9 mouse cellular contexts compared by ENCODE assay signal in genomic region chr13:53309148-53309547, GRCm38 (mm10). TPM values are rescaled to one million over a fixed set of nuclear protein-coding genes. Genes with fewer than 3 reads are reported as not detected.
DNase-seq lines count a peak whose midpoint lies in the region; ATAC-seq lines count a peak whose summit lies in the region.
"Had no signal": no experiment of that assay in that cellular context is flagged by ENCODE, and none has a peak within 500 bp of the region (broad histone marks: within the 10 kb centered on the region; RNA-seq: fewer than 3 reads in every experiment).

No protein-coding gene starts in this region.

- H3K36me3 ChIP-seq in midbrain, embryonic 10.5 days, result no peaks in the 10 kb centered on the region
- H3K36me3 ChIP-seq in midbrain, embryonic 13.5 days, result no peaks in the 10 kb centered on the region
- H3K36me3 ChIP-seq in intestine, embryonic 14.5 days (ENCODE audit: control insufficient read depth, insufficient read depth, low read length), result no peaks in the 10 kb centered on the region
- H3K36me3 ChIP-seq in stomach, embryonic 16.5 days (ENCODE audit: control insufficient read depth, insufficient read depth, low read length), result no peaks in the 10 kb centered on the region

- peaks cover 16% of the 10 kb centered on the region for H3K4me1 ChIP-seq in midbrain, embryonic 10.5 days
- peaks cover 12% of the 10 kb centered on the region for H3K4me1 ChIP-seq in midbrain, embryonic 13.5 days (replicated peaks)
- H3K4me1 ChIP-seq in intestine, embryonic 14.5 days (replicated peaks; ENCODE audit: control insufficient read depth, insufficient read depth, low read length), result peaks cover 19% of the 10 kb centered on the region
- peaks cover 8% of the 10 kb centered on the region for H3K4me1 ChIP-seq in stomach, embryonic 16.5 days (ENCODE audit: control insufficient read depth, insufficient read depth, low read length)

- H3K4me2 ChIP-seq in midbrain, embryonic 13.5 days (replicated peaks), result no peak overlapping the region
- H3K4me2 ChIP-seq in intestine, embryonic 14.5 days (ENCODE audit: low read length), result peak overlapping the region; percentile 45
- H3K4me2 ChIP-seq in stomach, embryonic 16.5 days (ENCODE audit: low read depth, low read length), result peak overlapping the region; percentile 53

- intact Hi-C loops in left cerebral cortex, postnatal 10 days (cut with DNase I), result loop anchor here (5.0 kb wide), 1 partner anchor 192 kb away; no protein-coding TSS in a partner anchor
- intact Hi-C loops in gastrocnemius, postnatal 14 days (cut with DNase I; ENCODE audit: low total_unique reads), result no loop called here

- peak overlapping the region; percentile 81; the same call in 1 of the 2 replicates for H3K27ac ChIP-seq in midbrain, embryonic 10.5 days (replicated peaks)
- no peak overlapping the region for H3K27ac ChIP-seq in midbrain, embryonic 13.5 days
- peak overlapping the region; percentile 87 for H3K27ac ChIP-seq in intestine, embryonic 14.5 days (ENCODE audit: low read depth)
- H3K27ac ChIP-seq in stomach, embryonic 16.5 days (ENCODE audit: low read length), result peak overlapping the region; percentile 80

- 54% methylated on average over 9 of the region's 9 CpGs for WGBS in midbrain, embryonic 10.5 days
- 60% methylated on average over 9 of the region's 9 CpGs for WGBS in midbrain, embryonic 13.5 days
- 21% methylated on average over 9 of the region's 9 CpGs for WGBS in intestine, embryonic 14.5 days
- 26% methylated on average over 9 of the region's 9 CpGs for WGBS in stomach, embryonic 16.5 days

- peaks cover 16% of the 10 kb centered on the region; the same call in 1 of the 2 replicates for H3K27me3 ChIP-seq in midbrain, embryonic 10.5 days (ENCODE audit: low read depth, poor library complexity, severe bottlenecking)
- H3K27me3 ChIP-seq in midbrain, embryonic 13.5 days, result no peaks in the 10 kb centered on the region
- H3K27me3 ChIP-seq in intestine, embryonic 14.5 days (replicated peaks; ENCODE audit: control insufficient read depth, insufficient read depth, low read length), result no peaks in the 10 kb centered on the region
- H3K27me3 ChIP-seq in stomach, embryonic 16.5 days (ENCODE audit: control insufficient read depth, insufficient read depth, low read length), result no peaks in the 10 kb centered on the region

- H3K9me3 ChIP-seq in midbrain, embryonic 10.5 days (replicated peaks), result no peaks in the 10 kb centered on the region
- no peaks in the 10 kb centered on the region for H3K9me3 ChIP-seq in midbrain, embryonic 13.5 days
- no peaks in the 10 kb centered on the region for H3K9me3 ChIP-seq in intestine, embryonic 14.5 days (ENCODE audit: control insufficient read depth, low read length)
- H3K9me3 ChIP-seq in stomach, embryonic 16.5 days (replicated peaks; ENCODE audit: control insufficient read depth, low read length), result no peaks in the 10 kb centered on the region

- no peak for ATAC-seq in midbrain, embryonic 13.5 days
- peak; percentile 54 for ATAC-seq in intestine, embryonic 14.5 days (replicated peaks; ENCODE audit: low FRiP score, low TSS enrichment, low read depth)
- ATAC-seq in stomach, embryonic 16.5 days (ENCODE audit: insufficient read depth, low FRiP score), result peak; percentile 41; the same call in 1 of the 2 replicates

- no peak overlapping the region for H3K4me3 ChIP-seq in midbrain, embryonic 10.5 days
- no peak overlapping the region for H3K4me3 ChIP-seq in midbrain, embryonic 13.5 days (replicated peaks)
- 0 out of 2 replicates have a peak overlapping the region, but pooled peaks have one; percentile 9 for H3K4me3 ChIP-seq in intestine, embryonic 14.5 days (ENCODE audit: low read depth, low read length)
- peak overlapping the region; percentile 30 for H3K4me3 ChIP-seq in stomach, embryonic 16.5 days (replicated peaks; ENCODE audit: low read length)

- H3K9ac ChIP-seq in midbrain, embryonic 13.5 days (replicated peaks), result no peak overlapping the region
- H3K9ac ChIP-seq in intestine, embryonic 14.5 days (ENCODE audit: low read length), result peak overlapping the region; percentile 25
- H3K9ac ChIP-seq in stomach, embryonic 16.5 days (ENCODE audit: low read length), result peak overlapping the region; percentile 51

- peak; percentile 41 for DNase-seq in embryo, embryonic 10 days (ENCODE audit: low spot score)
- no peak for DNase-seq in embryo, embryonic 10.5 days (ENCODE audit: low spot score)
- peak; percentile 28 for DNase-seq in midbrain, embryonic 10.5 days (ENCODE audit: low spot score)
- peak; percentile 70 for DNase-seq in intestine, embryonic 14.5 days (ENCODE audit: low spot score)
- no peak for DNase-seq in left cerebral cortex, postnatal 10 days (ENCODE audit: extremely low spot score in 1 of 2, low spot score in 2 of 2)
- no peak for DNase-seq in gastrocnemius, postnatal 14 days
- DNase-seq: B cell, adult 2 months had no signal

RNA-seq across cellular contexts. Expression of gene Ror2, which starts 23.2 kb away (rescaled TPM):
- polyA plus RNA-seq in midbrain, embryonic 10.5 days (2016; fragmentation: Nextera tagmentation; extraction: Ambion mirVana), result 9.7 and 11.0 TPM in 2 replicates
- 1.9 and 3.5 TPM in 2 replicates for polyA plus RNA-seq in midbrain, embryonic 13.5 days (2015; fragmentation: Nextera tagmentation; extraction: Ambion mirVana)
- polyA plus RNA-seq in intestine, embryonic 14.5 days (2014; fragmentation: Nextera tagmentation; extraction: Ambion mirVana), result 15.5 and 18.5 TPM in 2 replicates
- 12.0 and 13.5 TPM in 2 replicates for polyA plus RNA-seq in stomach, embryonic 16.5 days (2015; fragmentation: Nextera tagmentation; extraction: Ambion mirVana)
- 1 to 10 TPM; 1.8 to 2.1 TPM for total RNA-seq in left cerebral cortex, postnatal 10 days (2021)
- total RNA-seq in gastrocnemius, postnatal 14 days (2021), result 1 to 10 TPM; 2.4 to 2.5 TPM

Comparison
In these comparisons a context has a peak if more than half of its experiments do, and no peak if none do; other contexts are left out.
1. DNase-seq: peak in embryo, embryonic 10 days (single experiment), midbrain, embryonic 10.5 days (single experiment) and intestine, embryonic 14.5 days (single experiment); none in embryo, embryonic 10.5 days (single experiment), left cerebral cortex, postnatal 10 days (0 of 2) and gastrocnemius, postnatal 14 days (single experiment).
2. H3K4me3 ChIP-seq: peak in intestine, embryonic 14.5 days (single experiment) and stomach, embryonic 16.5 days (single experiment); none in midbrain, embryonic 10.5 days (single experiment) and midbrain, embryonic 13.5 days (single experiment).